Mouse (Mus musculus) neural tube, embryonic 13.5 days (tissue): ENCODE measurements around the gene 1700057G04Rik. TPM values are rescaled to one million over a fixed set of nuclear protein-coding genes. Genes with fewer than 3 reads are reported as not detected.

Source experiments
- ATAC-seq: fragments of 200-750 bp; cut with Nextera tagmentation; 2 replicates; pipeline ENCODE4 v1.8.0; 2017; ENCODE audit warnings: low read depth, mild to moderate bottlenecking, moderate TSS enrichment, moderate library complexity
- H3K27ac ChIP-seq: fragments of 300-500 bp; sonication (generic); replicated peaks from 2 replicates; pipeline ENCODE4 v1.5.1; 2015; ENCODE audit warnings: moderate library complexity, mild to moderate bottlenecking, inconsistent platforms
- H3K27me3 ChIP-seq: fragments of 300-500 bp; sonication (generic); 2 replicates; pipeline ENCODE4 v1.6.1; 2015; ENCODE audit warnings: mild to moderate bottlenecking, inconsistent platforms
- H3K36me3 ChIP-seq: fragments of 300-500 bp; sonication (generic); 2 replicates; pipeline ENCODE4 v1.6.1; 2015; ENCODE audit warnings: mild to moderate bottlenecking, inconsistent platforms
- H3K4me1 ChIP-seq: fragments of 300-500 bp; sonication (generic); replicated peaks from 2 replicates; pipeline ENCODE4 v1.6.1; 2015; ENCODE audit warnings: inconsistent platforms
- H3K4me2 ChIP-seq: fragments of 300-500 bp; sonication (generic); 2 replicates; pipeline ENCODE4 v1.6.1; 2015; ENCODE audit warnings: inconsistent platforms, mild to moderate bottlenecking, moderate library complexity
- H3K4me3 ChIP-seq: fragments of 300-500 bp; sonication (generic); 2 replicates; pipeline ENCODE4 v1.5.1; 2015; ENCODE audit warnings: mild to moderate bottlenecking, inconsistent platforms
- H3K9ac ChIP-seq: fragments of 300-500 bp; sonication (generic); 2 replicates; pipeline ENCODE4 v1.6.1; 2015; ENCODE audit warnings: moderate library complexity, mild to moderate bottlenecking, inconsistent platforms
- H3K9me3 ChIP-seq: fragments of 300-500 bp; sonication (generic); 2 replicates; pipeline ENCODE4 v1.6.1; 2016; ENCODE audit warnings: inconsistent platforms
- WGBS: fragments of 180-500 bp; shearing (Covaris S2); methylation state at CpG from one replicate; pipeline ENCODE4 v1.1.7; 2015; 5-methylcytosine and 5-hydroxymethylcytosine counted together
- polyA plus RNA-seq: library from polyadenylated mRNA; unstranded; fragments of >200 nt; fragmentation: Nextera tagmentation; extraction: Ambion mirVana; gene quantifications from 2 replicates; pipeline ENCODE4 v1.2.1, GENCODE M21; 2015

1700057G04Rik gene
- not detected in 2 replicates for polyA plus RNA-seq

DNA sequence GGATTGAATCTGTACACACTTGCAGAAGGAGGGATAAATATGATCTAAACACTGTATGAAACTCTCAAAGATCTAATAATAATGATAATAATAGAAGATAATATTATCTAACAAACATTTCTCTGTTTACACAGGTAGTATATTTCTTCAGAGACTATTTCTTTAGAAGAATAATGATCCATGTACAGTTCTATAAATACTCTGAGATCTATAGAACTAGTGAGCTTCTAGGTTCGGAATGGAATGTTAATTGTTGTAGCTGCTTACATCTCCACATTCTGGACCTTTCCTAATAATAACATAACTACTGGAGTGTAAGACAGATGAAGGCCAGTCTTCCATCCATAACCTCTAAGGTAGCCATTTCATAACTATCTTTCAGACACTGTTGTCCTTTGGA is at the start of gene 1700057G04Rik:
1700057G04Rik (plus strand) TSS at position 301 of the 400 bp plus-strand sequence.
- H3K4me3 ChIP-seq: no peak within 1 kb of the TSS
- no peaks in the 10 kb centered on the region for H3K27me3 ChIP-seq
- no peak for ATAC-seq
- no peaks in the 10 kb centered on the region for H3K4me1 ChIP-seq
- H3K4me2 ChIP-seq: no peak within 1 kb of the TSS
- H3K36me3 ChIP-seq: no peaks in the 10 kb centered on the region
- 0 out of 2 replicates have a peak, but pooled peaks cover 2% of the 10 kb centered on the region for H3K9me3 ChIP-seq
- no peak within 1 kb of the TSS for H3K9ac ChIP-seq
- no peak within 1 kb of the TSS for H3K27ac ChIP-seq
- WGBS: 90% methylated on average over 1 of the region's 1 CpGs

DNA sequence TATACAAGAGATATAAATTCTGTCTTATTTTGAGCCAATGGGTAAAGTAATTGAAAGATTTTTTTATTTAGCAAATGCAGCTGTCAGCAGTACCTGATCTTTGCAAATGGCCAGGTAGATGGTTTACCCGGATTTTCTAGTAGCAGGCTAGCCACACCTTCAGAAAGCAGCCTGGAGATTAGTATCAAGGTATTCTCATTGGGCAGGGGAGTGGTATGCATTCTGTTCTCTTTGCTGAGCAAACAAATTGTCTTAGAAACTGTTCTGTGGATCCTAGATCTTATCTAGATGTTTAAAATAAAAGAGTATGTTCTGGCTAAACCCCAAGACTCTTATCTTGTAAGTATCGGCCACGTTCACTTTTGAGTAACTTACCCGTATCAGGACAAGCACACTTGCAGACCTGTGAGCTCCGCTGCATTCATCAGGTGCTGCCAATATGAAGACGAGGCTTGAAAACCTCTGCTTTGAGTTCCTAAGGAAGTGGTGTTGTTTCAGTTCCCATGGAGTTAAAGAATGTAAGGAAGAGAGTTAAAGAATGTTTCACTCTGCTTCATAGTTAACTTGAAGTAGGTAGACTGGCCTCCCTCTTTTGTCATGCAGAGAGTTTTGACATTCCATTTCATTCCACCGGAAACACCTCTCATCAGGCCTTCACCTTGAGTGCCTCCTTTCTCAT is 48.6 kb upstream of the 1700057G04Rik start:
- no peaks in the 10 kb centered on the region for H3K4me1 ChIP-seq
- no peaks in the 10 kb centered on the region for H3K36me3 ChIP-seq
- no peak overlapping the region for H3K4me2 ChIP-seq
- no peak for ATAC-seq
- WGBS: 86% methylated on average over 7 of the region's 7 CpGs
- H3K9ac ChIP-seq: no peak overlapping the region
- H3K27me3 ChIP-seq: no peaks in the 10 kb centered on the region
- H3K27ac ChIP-seq: no peak overlapping the region
- no peak overlapping the region for H3K4me3 ChIP-seq
- H3K9me3 ChIP-seq: no peaks in the 10 kb centered on the region

DNA sequence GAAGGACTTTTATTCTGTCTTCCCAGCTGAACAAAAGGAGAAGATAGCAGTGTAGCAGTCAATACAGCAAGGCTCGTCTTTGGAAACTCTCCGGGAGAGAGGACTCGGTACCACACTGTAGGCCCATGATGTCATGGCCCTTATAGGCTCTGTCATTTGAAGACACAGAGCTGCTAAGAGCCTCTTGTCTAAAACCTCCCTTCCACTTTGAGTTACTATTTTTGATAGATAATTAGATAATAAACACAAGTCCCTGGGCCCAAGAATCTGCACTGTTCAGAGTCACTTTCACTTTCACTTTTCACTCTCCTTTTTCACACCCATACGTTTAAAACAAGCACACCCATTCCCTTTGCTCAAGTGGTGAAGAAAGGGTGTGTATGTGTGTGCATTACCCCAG is 43.5 kb upstream of the 1700057G04Rik start:
- H3K27me3 ChIP-seq: no peaks in the 10 kb centered on the region
- WGBS: 91% methylated on average over 4 of the region's 4 CpGs
- H3K27ac ChIP-seq: no peak overlapping the region

GRCm38 (mm10) chr9:92266558-92267171 is 42.5 kb upstream of the 1700057G04Rik start:
- Histone ChIP-seq H3K9me3 (no peaks in the 10 kb centered on the region), H3K27me3 (no peaks in the 10 kb centered on the region), H3K27ac (no peak overlapping the region), H3K36me3 (no peaks in the 10 kb centered on the region), H3K9ac (no peak overlapping the region), H3K4me3 (no peak overlapping the region), H3K4me1 (no peaks in the 10 kb centered on the region), H3K4me2 (no peak overlapping the region)
- 74% methylated on average over 8 of the region's 8 CpGs for WGBS
- ATAC-seq: no peak

More for the DNA sequence above, 43.5 kb upstream of the 1700057G04Rik start:
- H3K4me1 ChIP-seq: no peaks in the 10 kb centered on the region
- H3K36me3 ChIP-seq: no peaks in the 10 kb centered on the region
- H3K9me3 ChIP-seq: no peaks in the 10 kb centered on the region
- no peak for ATAC-seq
- H3K4me3 ChIP-seq: no peak overlapping the region
- no peak overlapping the region for H3K9ac ChIP-seq
- no peak overlapping the region for H3K4me2 ChIP-seq

DNA sequence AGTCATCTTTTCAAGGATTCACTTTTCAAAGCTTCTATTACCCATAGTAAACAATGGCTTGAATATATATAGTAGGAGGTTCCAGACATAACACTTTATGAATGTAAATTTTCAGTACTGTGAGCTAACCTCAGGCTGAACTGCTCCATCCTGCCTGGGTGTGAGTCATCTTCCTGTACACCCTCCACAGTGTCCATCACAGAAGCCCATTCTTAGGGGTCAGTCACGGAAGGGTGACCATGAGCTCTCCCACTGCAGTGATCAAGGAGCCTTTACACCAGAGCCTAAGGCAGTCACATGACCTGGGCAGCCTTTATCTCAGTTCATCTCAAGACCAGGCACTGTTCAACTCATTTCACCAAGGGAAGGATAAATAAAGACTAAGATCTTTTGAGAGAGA is 41.4 kb upstream of the 1700057G04Rik start:
- WGBS: 77% methylated on average over 1 of the region's 1 CpGs
- Histone ChIP-seq H3K4me3 (no peak overlapping the region), H3K9me3 (no peaks in the 10 kb centered on the region), H3K9ac (no peak overlapping the region), H3K27ac (no peak overlapping the region), H3K27me3 (no peaks in the 10 kb centered on the region), H3K4me1 (no peaks in the 10 kb centered on the region), H3K4me2 (no peak overlapping the region), H3K36me3 (no peaks in the 10 kb centered on the region)
- no peak for ATAC-seq

- 96% methylated on average over 5 of the region's 5 CpGs for WGBS
- no peak overlapping the region for H3K4me2 ChIP-seq
- H3K27ac ChIP-seq: no peak overlapping the region
- H3K36me3 ChIP-seq: no peaks in the 10 kb centered on the region
- no peaks in the 10 kb centered on the region for H3K9me3 ChIP-seq
- ATAC-seq: no peak
- H3K4me1 ChIP-seq: no peaks in the 10 kb centered on the region
- no peaks in the 10 kb centered on the region for H3K27me3 ChIP-seq
- H3K4me3 ChIP-seq: no peak overlapping the region
- H3K9ac ChIP-seq: no peak overlapping the region
Measured at GRCm38 (mm10) chr9:92269829-92270404, 39.3 kb upstream of the 1700057G04Rik start.

GRCm38 (mm10) chr9:92270927-92271326 is 38.2 kb upstream of the 1700057G04Rik start:
- H3K4me3 ChIP-seq: no peak overlapping the region
- WGBS: 54% methylated on average over 4 of the region's 4 CpGs
- no peak for ATAC-seq

GRCm38 (mm10) chr9:92272650-92273049 is 36.5 kb upstream of the 1700057G04Rik start:
- Histone ChIP-seq H3K36me3 (no peaks in the 10 kb centered on the region), H3K9me3 (no peaks in the 10 kb centered on the region), H3K27me3 (no peaks in the 10 kb centered on the region), H3K9ac (no peak overlapping the region), H3K4me3 (no peak overlapping the region), H3K4me1 (no peaks in the 10 kb centered on the region; the same call in 1 of the 2 replicates), H3K4me2 (no peak overlapping the region), H3K27ac (no peak overlapping the region)
- ATAC-seq: no peak
- WGBS: 93% methylated on average over 4 of the region's 4 CpGs

More at GRCm38 (mm10) chr9:92270927-92271326, 38.2 kb upstream of the 1700057G04Rik start:
- Histone ChIP-seq H3K9ac (no peak overlapping the region), H3K4me1 (no peaks in the 10 kb centered on the region; the same call in 1 of the 2 replicates), H3K27ac (no peak overlapping the region), H3K36me3 (no peaks in the 10 kb centered on the region), H3K4me2 (no peak overlapping the region), H3K27me3 (no peaks in the 10 kb centered on the region), H3K9me3 (no peaks in the 10 kb centered on the region)

DNA sequence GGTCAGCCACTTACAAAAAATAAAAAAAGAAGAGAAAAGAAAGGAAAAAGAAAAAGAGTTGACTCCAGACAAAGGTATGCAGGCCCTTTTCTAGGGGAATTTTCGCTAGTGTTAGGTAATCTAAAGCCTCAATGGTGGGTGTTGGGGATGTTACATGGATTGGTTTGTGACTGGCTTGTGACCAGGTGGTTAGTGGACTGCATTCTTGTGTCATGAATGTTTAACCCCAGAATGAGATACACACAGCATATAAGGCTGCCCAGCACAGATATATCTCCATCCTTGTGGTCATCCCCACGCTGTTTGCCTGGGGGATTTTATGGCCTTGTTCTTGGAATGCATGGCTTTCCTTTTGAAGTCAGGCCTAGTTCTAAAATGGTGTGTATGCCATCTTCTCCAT is 35.9 kb upstream of the 1700057G04Rik start:
- Histone ChIP-seq H3K27ac (no peak overlapping the region), H3K9ac (no peak overlapping the region), H3K4me1 (no peaks in the 10 kb centered on the region; the same call in 1 of the 2 replicates), H3K27me3 (no peaks in the 10 kb centered on the region), H3K36me3 (no peaks in the 10 kb centered on the region), H3K4me3 (no peak overlapping the region), H3K9me3 (no peaks in the 10 kb centered on the region), H3K4me2 (no peak overlapping the region)
- no peak for ATAC-seq
- WGBS: 87% methylated on average over 2 of the region's 2 CpGs

DNA sequence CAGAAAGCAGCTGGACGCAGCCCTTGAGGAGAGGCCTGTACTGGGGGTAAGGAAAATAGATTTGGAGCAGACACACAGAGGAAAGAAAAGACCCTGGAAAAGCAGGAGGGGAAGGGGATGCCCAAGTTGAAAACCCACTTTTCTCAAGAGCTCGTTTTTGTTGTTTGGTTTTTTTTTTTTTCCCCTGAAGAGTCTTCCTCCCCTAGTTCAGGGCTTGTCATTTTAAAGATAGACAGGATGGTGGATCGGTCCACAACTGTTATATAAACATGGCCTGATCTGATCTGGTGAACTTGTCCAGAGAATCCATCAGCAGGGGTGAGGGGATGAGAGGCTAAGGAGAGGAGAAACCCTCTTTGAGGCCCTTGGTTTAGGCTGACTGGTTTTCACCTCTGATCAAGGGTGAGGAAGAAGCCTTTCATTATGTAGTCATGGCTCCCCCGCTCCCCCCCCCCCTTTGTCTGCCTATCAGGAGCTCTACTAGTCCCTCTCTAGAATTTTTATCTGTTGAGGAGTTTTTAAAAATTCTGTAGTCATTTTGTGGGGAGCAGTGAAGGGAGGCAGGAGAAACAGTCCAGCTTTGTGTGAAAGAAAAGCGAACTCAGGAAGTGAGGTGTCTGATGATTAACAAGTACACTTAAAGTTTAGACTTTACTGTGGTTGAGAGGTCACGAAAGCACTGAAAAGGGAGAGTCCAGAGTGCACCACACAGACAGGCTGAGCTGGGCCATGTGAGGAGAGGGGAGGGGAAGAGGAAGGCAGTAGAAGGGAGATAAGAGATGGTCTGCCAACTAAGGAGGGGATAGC is 35.0 kb upstream of the 1700057G04Rik start:
- Histone ChIP-seq H3K4me2 (no peak overlapping the region), H3K9me3 (no peaks in the 10 kb centered on the region), H3K4me1 (no peaks in the 10 kb centered on the region; the same call in 1 of the 2 replicates), H3K9ac (no peak overlapping the region), H3K27ac (no peak overlapping the region), H3K36me3 (no peaks in the 10 kb centered on the region), H3K27me3 (no peaks in the 10 kb centered on the region), H3K4me3 (no peak overlapping the region)
- no peak for ATAC-seq
- WGBS: 74% methylated on average over 6 of the region's 6 CpGs

DNA sequence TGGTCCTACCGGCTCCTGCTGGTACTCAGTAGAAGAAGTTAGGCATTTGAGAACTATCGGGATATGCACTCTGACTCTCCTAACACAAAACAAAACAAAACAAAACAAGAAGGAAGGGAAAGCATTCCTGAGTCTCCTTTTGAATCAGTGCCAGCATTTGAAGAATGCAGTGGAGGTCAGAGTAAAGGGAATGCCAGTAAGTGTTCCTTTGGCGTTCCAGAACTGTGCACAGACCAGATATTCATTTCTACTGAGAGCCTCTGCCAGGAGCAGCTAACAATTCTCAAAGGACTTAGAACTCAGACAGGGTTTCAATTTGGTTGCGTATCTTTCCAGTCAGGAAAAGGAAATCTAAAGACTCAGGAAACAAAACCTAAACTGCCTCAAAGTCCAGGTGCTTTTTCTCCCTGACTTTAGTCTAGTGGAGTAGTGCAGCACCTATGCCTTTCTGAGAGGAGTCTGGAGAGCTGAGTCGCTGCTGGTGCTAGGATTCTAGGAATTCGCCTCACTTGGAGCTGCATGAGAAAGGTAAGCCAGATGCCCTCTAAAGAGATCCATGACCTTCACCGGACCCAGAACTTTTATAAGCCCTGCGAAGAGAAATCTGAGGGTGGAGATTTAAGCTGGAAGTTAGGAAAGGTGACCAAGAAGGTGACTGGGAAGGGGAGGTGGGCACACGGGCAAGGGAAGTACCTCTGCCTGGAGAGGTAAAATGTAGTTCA is 33.5 kb upstream of the 1700057G04Rik start, which contains the start of gene Plscr2:
Plscr2 (plus strand) TSS at position 117 of the 722 bp plus-strand sequence.
- Histone ChIP-seq H3K9ac (no peak within 1 kb of the TSS), H3K27ac (no peak within 1 kb of the TSS), H3K9me3 (no peaks in the 10 kb centered on the region), H3K4me2 (no peak within 1 kb of the TSS), H3K36me3 (no peaks in the 10 kb centered on the region), H3K27me3 (no peaks in the 10 kb centered on the region), H3K4me3 (no peak within 1 kb of the TSS), H3K4me1 (no peaks in the 10 kb centered on the region; the same call in 1 of the 2 replicates)
- ATAC-seq: no peak
- WGBS: 75% methylated on average over 9 of the region's 9 CpGs
